ENCODE assay signal across 12 mouse cellular contexts in genomic region chr9:56830162-56830561, GRCm38 (mm10). TPM values are rescaled to one million over a fixed set of nuclear protein-coding genes. Genes with fewer than 3 reads are reported as not detected.
A peak's percentile ranks its signal among the peaks of the same experiment; 100 is the strongest.
DNase-seq lines count a peak whose midpoint lies in the region; ATAC-seq and TF ChIP-seq lines count a peak whose summit lies in the region.
"Had no signal": no experiment of that assay in that cellular context is flagged by ENCODE, and none has a peak within 500 bp of the region (broad histone marks: within the 10 kb centered on the region; RNA-seq: fewer than 3 reads in every experiment).

No protein-coding gene starts in this region.

- DNase-seq in kidney, adult 2 months = peak; percentile 21
- no peak for DNase-seq in kidney, adult 18-20 months
- DNase-seq in forebrain, embryonic 14.5 days (ENCODE audit: low spot score) = peak; percentile 93
- DNase-seq in midbrain, embryonic 10.5 days (ENCODE audit: low spot score) = no peak
- no peak for DNase-seq in spleen, postnatal 36 days (ENCODE audit: low spot score in 2 of 2)
- no peak for DNase-seq in heart, postnatal 36 days
- no peak for DNase-seq in lung, postnatal 36 days
- DNase-seq: cerebellum, adult 18-20 months had no signal

- intact Hi-C loops in heart, postnatal 36 days (cut with DNase I) = no loop called here

- H3K4me3 ChIP-seq in kidney, adult 2 months (ENCODE audit: insufficient read depth, low read depth, low read length) = no peak overlapping the region
- H3K4me3 ChIP-seq in ES-Bruce4 (ENCODE audit: low read depth, low read length) = no peak overlapping the region
- no peak overlapping the region for H3K4me3 ChIP-seq in forebrain, embryonic 14.5 days (ENCODE audit: low read depth, low read length)
- H3K4me3 ChIP-seq in midbrain, embryonic 10.5 days = no peak overlapping the region
- H3K4me3 ChIP-seq: heart, embryonic 13.5 days; limb, embryonic 12.5 days had no signal

- H3K4me2 ChIP-seq in forebrain, embryonic 14.5 days (ENCODE audit: low read length) = no peak overlapping the region
- H3K4me2 ChIP-seq: heart, embryonic 13.5 days; limb, embryonic 12.5 days had no signal

- TF ChIP-seq CTCF in kidney, adult 2 months (conservative IDR thresholded peaks at IDR 0.05; ENCODE audit: insufficient read depth, insufficient read length, low read depth, low read length) = no peak
- no peak for TF ChIP-seq CTCF in ES-Bruce4 (IDR thresholded peaks at IDR 0.05; ENCODE audit: low read depth, low read length)

- H3K36me3 ChIP-seq in kidney, adult 2 months (ENCODE audit: control insufficient read depth, insufficient read depth, low read length) = no peaks in the 10 kb centered on the region
- H3K36me3 ChIP-seq in ES-Bruce4 (ENCODE audit: control insufficient read depth, insufficient read depth, low read length, poor library complexity, severe bottlenecking) = no peaks in the 10 kb centered on the region
- no peaks in the 10 kb centered on the region for H3K36me3 ChIP-seq in forebrain, embryonic 14.5 days (ENCODE audit: control insufficient read depth, insufficient read depth, low read length)
- H3K36me3 ChIP-seq in midbrain, embryonic 10.5 days = no peaks in the 10 kb centered on the region
- H3K36me3 ChIP-seq: heart, embryonic 13.5 days; limb, embryonic 12.5 days had no signal

- WGBS in kidney, adult 2 months = 47% methylated on average over 4 of the region's 4 CpGs
- WGBS in forebrain, embryonic 14.5 days = 11% methylated on average over 4 of the region's 4 CpGs
- 16% methylated on average over 4 of the region's 4 CpGs for WGBS in midbrain, embryonic 10.5 days

- peak; percentile 74 for TF ChIP-seq EP300 in ES-Bruce4 (IDR thresholded peaks at IDR 0.05; ENCODE audit: insufficient read depth, low read depth, low read length)

- H3K4me1 ChIP-seq in kidney, adult 2 months (ENCODE audit: control insufficient read depth, insufficient read depth, low read length) = no peaks in the 10 kb centered on the region
- no peaks in the 10 kb centered on the region for H3K4me1 ChIP-seq in ES-Bruce4 (ENCODE audit: control insufficient read depth, insufficient read depth, low read length)
- H3K4me1 ChIP-seq in forebrain, embryonic 14.5 days (ENCODE audit: control insufficient read depth, insufficient read depth, low read length) = peaks cover 17% of the 10 kb centered on the region
- peaks cover 34% of the 10 kb centered on the region for H3K4me1 ChIP-seq in midbrain, embryonic 10.5 days

- no peaks in the 10 kb centered on the region; the same call in 1 of the 2 replicates for H3K27me3 ChIP-seq in kidney, adult 2 months (replicated peaks; ENCODE audit: control insufficient read depth, insufficient read depth, low read length)
- H3K27me3 ChIP-seq in ES-Bruce4 (ENCODE audit: control insufficient read depth, insufficient read depth, low read length, poor library complexity, severe bottlenecking) = no peaks in the 10 kb centered on the region
- 0 out of 2 replicates have a peak, but pooled peaks cover 2% of the 10 kb centered on the region for H3K27me3 ChIP-seq in forebrain, embryonic 14.5 days (replicated peaks; ENCODE audit: control insufficient read depth, insufficient read depth, low read length)
- H3K27me3 ChIP-seq in midbrain, embryonic 10.5 days (ENCODE audit: low read depth, poor library complexity, severe bottlenecking) = peaks cover 48% of the 10 kb centered on the region

- no peak for TF ChIP-seq POLR2A in kidney, adult 2 months (IDR thresholded peaks at IDR 0.05; ENCODE audit: low read depth, low read length)
- no peak for TF ChIP-seq POLR2A in ES-Bruce4 (IDR thresholded peaks at IDR 0.05; ENCODE audit: insufficient read depth, low read length)

- H3K27ac ChIP-seq in kidney, adult 2 months (ENCODE audit: insufficient read depth, low read depth, low read length) = no peak overlapping the region
- H3K27ac ChIP-seq in ES-Bruce4 (ENCODE audit: insufficient read depth, low read length) = no peak overlapping the region
- H3K27ac ChIP-seq in forebrain, embryonic 14.5 days (ENCODE audit: low read depth, low read length) = peak overlapping the region; percentile 65
- H3K27ac ChIP-seq in midbrain, embryonic 10.5 days (replicated peaks) = peak overlapping the region; percentile 28; the same call in 1 of the 2 replicates
- H3K27ac ChIP-seq: heart, embryonic 13.5 days; limb, embryonic 12.5 days had no signal

- H3K9me3 ChIP-seq in ES-Bruce4 (replicated peaks; ENCODE audit: control insufficient read depth, insufficient read depth, low read length, poor library complexity, severe bottlenecking) = no peaks in the 10 kb centered on the region
- no peaks in the 10 kb centered on the region for H3K9me3 ChIP-seq in forebrain, embryonic 14.5 days (replicated peaks; ENCODE audit: control insufficient read depth, low read length)
- no peaks in the 10 kb centered on the region for H3K9me3 ChIP-seq in midbrain, embryonic 10.5 days (replicated peaks)
- H3K9me3 ChIP-seq: heart, embryonic 13.5 days; limb, embryonic 12.5 days had no signal

- no peak overlapping the region for H3K9ac ChIP-seq in ES-Bruce4 (ENCODE audit: low read depth, poor library complexity, severe bottlenecking)
- peak overlapping the region; percentile 13; the same call in 1 of the 2 replicates for H3K9ac ChIP-seq in forebrain, embryonic 14.5 days (ENCODE audit: low read length)
- H3K9ac ChIP-seq: heart, embryonic 13.5 days; limb, embryonic 12.5 days had no signal

- ATAC-seq in forebrain, embryonic 14.5 days = peak; percentile 76

RNA-seq across cellular contexts. Expression of gene Lingo1, which starts 33.9 kb away (rescaled TPM):
- polyA plus RNA-seq in kidney, adult 2 months (2012; rRNA removed) = 0.72 and 1.2 TPM in 2 replicates
- 1.0 and 1.7 TPM in 2 replicates for polyA plus RNA-seq in ES-Bruce4 (2011; ENCODE audit: insufficient read depth, insufficient read length, low read depth, missing spikeins)
- polyA plus RNA-seq in forebrain, embryonic 14.5 days (2014; fragmentation: Nextera tagmentation; extraction: Ambion mirVana) = 19.0 and 26.7 TPM in 2 replicates
- polyA plus RNA-seq in midbrain, embryonic 10.5 days (2016; fragmentation: Nextera tagmentation; extraction: Ambion mirVana) = 2.8 and 6.4 TPM in 2 replicates
- total RNA-seq in heart, postnatal 36 days (2021) = 1 to 10 TPM in 1 of 2 experiments, under 1 TPM in 1; 0.73 to 1.4 TPM
- total RNA-seq: MEL had no signal

RNA-seq across cellular contexts. Expression of gene Odf3l1, which starts 34.3 kb away (rescaled TPM):
- polyA plus RNA-seq in kidney, adult 2 months (2012; rRNA removed) = 1.8 and 2.0 TPM in 2 replicates
- polyA plus RNA-seq in ES-Bruce4 (2011; ENCODE audit: insufficient read depth, insufficient read length, low read depth, missing spikeins) = not detected in 2 replicates
- polyA plus RNA-seq in forebrain, embryonic 14.5 days (2014; fragmentation: Nextera tagmentation; extraction: Ambion mirVana) = not detected in 2 replicates
- not detected in 2 replicates for polyA plus RNA-seq in midbrain, embryonic 10.5 days (2016; fragmentation: Nextera tagmentation; extraction: Ambion mirVana)
- total RNA-seq in heart, postnatal 36 days (2021) = not detected
- total RNA-seq: MEL had no signal

RNA-seq across cellular contexts. Expression of gene Cspg4, which starts 34.7 kb away (rescaled TPM):
- polyA plus RNA-seq in kidney, adult 2 months (2012; rRNA removed) = 14.5 and 20.5 TPM in 2 replicates
- 0.48 and 0.53 TPM in 2 replicates for polyA plus RNA-seq in ES-Bruce4 (2011; ENCODE audit: insufficient read depth, insufficient read length, low read depth, missing spikeins)
- polyA plus RNA-seq in forebrain, embryonic 14.5 days (2014; fragmentation: Nextera tagmentation; extraction: Ambion mirVana) = 3.0 and 4.8 TPM in 2 replicates
- 0.91 and 1.7 TPM in 2 replicates for polyA plus RNA-seq in midbrain, embryonic 10.5 days (2016; fragmentation: Nextera tagmentation; extraction: Ambion mirVana)
- 10 to 100 TPM; 14.7 to 16.7 TPM for total RNA-seq in heart, postnatal 36 days (2021)

Comparison
In these comparisons a context has a peak if more than half of its experiments do, and no peak if none do; other contexts are left out.
1. DNase-seq: peak in kidney, adult 2 months (single experiment) and forebrain, embryonic 14.5 days (single experiment); none in kidney, adult 18-20 months (single experiment), midbrain, embryonic 10.5 days (single experiment), spleen, postnatal 36 days (0 of 2), heart, postnatal 36 days (0 of 2) and lung, postnatal 36 days (single experiment).
2. H3K27ac ChIP-seq: peak in forebrain, embryonic 14.5 days (single experiment) and midbrain, embryonic 10.5 days (single experiment); none in kidney, adult 2 months (single experiment) and ES-Bruce4 (single experiment).